Mouse (Mus musculus) limb, embryonic 14.5 days (tissue): Measurements from ENCODE around the gene Sh3bp1. TPM values are rescaled to one million over a fixed set of nuclear protein-coding genes. Genes with fewer than 3 reads are reported as not detected.

ENCODE experiments used
- ATAC-seq: fragments of 200-750 bp; cut with Nextera tagmentation; 2 replicates; pipeline ENCODE4 v1.8.0; 2017; ENCODE audit warnings: low read depth, moderate number of reproducible peaks, moderate TSS enrichment; ENCODE audit not compliant: low FRiP score
- DNase-seq: peaks from one replicate; pipeline ENCODE4 v3.0.0-alpha.2; 2015; ENCODE audit warnings: low spot score
- H3K27ac ChIP-seq: fragments of 300-500 bp; sonication (generic); replicated peaks from 2 replicates; pipeline ENCODE4 v1.5.1; 2014; ENCODE audit warnings: low read depth, mild to moderate bottlenecking, low read length, moderate library complexity, mixed read lengths
- H3K27me3 ChIP-seq: fragments of 300-500 bp; sonication (generic); 2 replicates; pipeline ENCODE4 v1.6.1; 2014; ENCODE audit warnings: low read length, mixed read lengths; ENCODE audit not compliant: control insufficient read depth, insufficient read depth
- H3K36me3 ChIP-seq: fragments of 300-500 bp; sonication (generic); 2 replicates; pipeline ENCODE4 v1.6.1; 2014; ENCODE audit warnings: mild to moderate bottlenecking, low read length, moderate library complexity, mixed read lengths; ENCODE audit not compliant: control insufficient read depth, insufficient read depth
- H3K4me1 ChIP-seq: fragments of 300-500 bp; sonication (generic); 2 replicates; pipeline ENCODE4 v1.6.1; 2014; ENCODE audit warnings: antibody characterized with exemption, low read length, mixed read lengths; ENCODE audit not compliant: control insufficient read depth, insufficient read depth
- H3K4me2 ChIP-seq: fragments of 300-500 bp; sonication (generic); replicated peaks from 2 replicates; pipeline ENCODE4 v1.6.1; 2014; ENCODE audit warnings: low read depth, mild to moderate bottlenecking, low read length, moderate library complexity; ENCODE audit not compliant: severe bottlenecking
- H3K4me3 ChIP-seq: fragments of 300-500 bp; sonication (generic); replicated peaks from 2 replicates; pipeline ENCODE4 v1.5.1; 2014; ENCODE audit warnings: low read length
- H3K9ac ChIP-seq: fragments of 300-500 bp; sonication (generic); 2 replicates; pipeline ENCODE4 v1.6.1; 2014; ENCODE audit warnings: mild to moderate bottlenecking, low read depth, low read length, moderate library complexity; ENCODE audit not compliant: severe bottlenecking
- H3K9me3 ChIP-seq: fragments of 300-500 bp; sonication (generic); 2 replicates; pipeline ENCODE4 v1.6.1; 2016; ENCODE audit warnings: low read length; ENCODE audit not compliant: control insufficient read depth
- POLR2A ChIP-seq: fragments of 200-500 bp; IDR thresholded peaks from 2 replicates; pipeline ENCODE4 v1.8.0; 2012; ENCODE audit warnings: inconsistent platforms, mild to moderate bottlenecking, moderate library complexity, borderline replicate concordance; ENCODE audit not compliant: insufficient read depth, insufficient read length; ENCODE audit errors: extremely low read depth
- WGBS: fragments of 180-500 bp; shearing (Covaris S2); extraction: QIAGEN DNeasy Blood & Tissue Kit; methylation state at CpG from one replicate; pipeline ENCODE4 v1.1.7; 2014; 5-methylcytosine and 5-hydroxymethylcytosine counted together
- polyA plus RNA-seq, 2 experiments: library from polyadenylated mRNA; depleted of rRNA in 1 of 2; stranded (reverse) in 1 of 2; unstranded in 1 of 2; fragments of >200 nt; fragmentation: Nextera tagmentation in 1 of 2; extraction: Ambion mirVana in 1 of 2; gene quantifications; 2 replicates each; pipeline versions ENCODE4 v1.2.1 to v1.2.3; 2012 to 2014

The Sh3bp1 gene
- polyA plus RNA-seq, 2 experiments: 51.7 to 127 TPM

GRCm38 (mm10) chr15:78925129-78925528 lies 25.6 kb downstream of the Sh3bp1 start:
- ATAC-seq (no peak), DNase-seq (no peak)
- H3K9me3 ChIP-seq: no peaks in the 10 kb centered on the region
- no peak overlapping the region for H3K4me3 ChIP-seq
- TF ChIP-seq POLR2A: no peak
- H3K4me1 ChIP-seq: peaks cover 22% of the 10 kb centered on the region
- H3K27me3 ChIP-seq: no peaks in the 10 kb centered on the region
- H3K27ac ChIP-seq: peak overlapping the region; percentile 97
- no peak overlapping the region for H3K4me2 ChIP-seq
- no peak overlapping the region for H3K9ac ChIP-seq
- H3K36me3 ChIP-seq: peaks cover 14% of the 10 kb centered on the region
- WGBS: 41% methylated on average over 8 of the region's 8 CpGs

DNA sequence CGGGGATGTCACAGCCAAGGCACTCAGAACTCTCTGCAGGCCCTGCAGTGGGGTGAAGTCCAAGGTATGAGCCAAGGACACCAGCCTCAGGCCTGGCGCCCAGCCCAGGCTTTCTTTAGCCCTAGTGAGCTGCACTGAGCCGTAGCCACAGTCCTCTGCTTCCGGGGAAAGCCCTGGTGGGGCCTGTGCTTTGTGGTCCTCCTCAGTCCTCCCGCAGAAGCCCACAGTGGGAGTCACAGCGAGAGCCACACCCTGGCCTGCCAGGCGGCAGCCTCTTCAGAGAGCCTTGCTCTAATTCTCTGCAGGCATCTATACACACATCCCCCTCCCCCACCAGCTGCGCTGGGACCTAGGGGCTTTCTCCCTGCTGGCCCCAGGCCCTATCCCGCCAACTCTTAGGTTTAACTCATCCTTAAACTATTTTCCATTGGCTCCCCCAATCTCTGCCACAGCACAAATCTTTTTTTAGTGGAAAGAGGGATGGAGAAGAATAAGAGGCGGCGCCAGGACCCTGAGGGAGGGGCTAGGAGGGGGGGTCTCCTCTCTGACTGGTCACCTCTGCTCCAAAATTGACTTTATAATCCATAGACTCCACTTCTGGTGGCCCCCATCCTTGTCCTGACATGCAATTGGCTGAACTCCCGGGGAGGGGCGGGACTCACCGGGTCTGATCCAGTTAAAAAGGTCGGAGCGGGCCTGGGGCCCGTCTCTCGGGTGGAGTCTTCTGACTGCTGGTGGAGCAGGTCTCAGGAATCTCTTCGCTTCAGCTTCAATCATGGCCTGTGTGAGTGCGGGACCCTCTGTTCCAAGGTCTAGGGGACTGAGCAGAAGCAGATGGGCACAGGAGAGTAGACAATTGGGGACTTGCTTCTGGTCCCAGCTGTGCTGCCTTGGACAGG lies 26.7 kb downstream of the Sh3bp1 start, which contains the start of gene Lgals1:
TSS of gene Lgals1 (plus strand) at position 705 of the 899 bp plus-strand sequence.
- Histone ChIP-seq H3K9me3 (no peaks in the 10 kb centered on the region), H3K4me1 (peaks cover 22% of the 10 kb centered on the region), H3K27ac (peak within 1 kb of the TSS; percentile 97), H3K36me3 (peaks cover 17% of the 10 kb centered on the region), H3K9ac (peak within 1 kb of the TSS; percentile 75), H3K4me2 (peak within 1 kb of the TSS; percentile 94), H3K4me3 (peak within 1 kb of the TSS; percentile 59), H3K27me3 (no peaks in the 10 kb centered on the region)
- 2% methylated on average over 20 of the region's 20 CpGs for WGBS
- ATAC-seq (peak; percentile 91), DNase-seq (peak; percentile 99)
- peak; percentile 99; the same call in 1 of the 2 replicates for TF ChIP-seq POLR2A

DNA sequence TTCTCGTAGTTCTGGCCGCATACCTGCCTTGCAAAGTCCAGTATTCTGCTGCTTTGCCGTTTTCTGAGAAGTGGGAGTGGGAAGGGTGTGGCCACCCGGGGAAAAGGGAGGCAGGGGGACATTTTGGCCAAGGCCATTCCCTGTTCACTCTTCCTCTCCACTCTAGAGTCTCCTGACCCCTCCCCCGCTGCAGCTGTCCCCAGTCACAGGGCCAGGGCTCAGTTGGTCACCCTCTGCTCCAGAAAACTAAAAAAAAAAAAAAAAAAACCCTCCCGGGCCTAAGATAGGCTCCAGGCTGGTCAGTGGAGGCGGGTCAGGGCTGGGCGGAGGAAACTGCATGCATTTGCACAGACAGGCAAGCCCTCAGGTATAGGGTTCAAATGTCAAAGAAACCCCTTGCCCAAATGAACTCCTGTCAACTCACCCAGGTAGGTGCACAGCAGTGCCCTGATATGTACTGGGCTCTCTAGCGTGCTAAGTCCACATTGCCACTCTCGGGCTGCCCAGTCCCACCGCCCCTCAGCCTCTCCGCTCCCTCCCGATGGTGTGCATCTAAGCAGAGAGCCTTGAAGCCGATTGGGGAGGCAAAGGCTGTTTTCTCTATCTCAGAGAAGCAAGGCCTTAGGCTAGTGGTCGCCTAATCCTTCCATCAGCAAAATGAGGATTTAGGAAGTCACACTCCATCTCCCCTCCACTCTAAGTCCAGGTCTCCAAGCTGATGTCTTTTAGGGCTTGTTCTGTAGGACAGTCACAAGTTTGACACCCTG lies 27.6 kb downstream of the Sh3bp1 start:
- no peaks in the 10 kb centered on the region for H3K9me3 ChIP-seq
- H3K27ac ChIP-seq: peak overlapping the region; percentile 89
- peaks cover 17% of the 10 kb centered on the region for H3K36me3 ChIP-seq
- peak overlapping the region; percentile 75 for H3K9ac ChIP-seq
- H3K4me3 ChIP-seq: peak overlapping the region; percentile 59
- TF ChIP-seq POLR2A: no peak
- H3K4me2 ChIP-seq: peak overlapping the region; percentile 94
- H3K27me3 ChIP-seq: no peaks in the 10 kb centered on the region
- DNase-seq (no peak), ATAC-seq (no peak)
- peaks cover 22% of the 10 kb centered on the region for H3K4me1 ChIP-seq
- WGBS: 16% methylated on average over 13 of the region's 15 CpGs

- H3K9me3 ChIP-seq: no peaks in the 10 kb centered on the region
- ATAC-seq (peak; percentile 66), DNase-seq (peak; percentile 93)
- H3K9ac ChIP-seq: peak overlapping the region; percentile 75
- no peak for TF ChIP-seq POLR2A
- WGBS: 1% methylated on average over 27 of the region's 35 CpGs
- peak overlapping the region; percentile 89 for H3K27ac ChIP-seq
- H3K36me3 ChIP-seq: peaks cover 17% of the 10 kb centered on the region
- peaks cover 22% of the 10 kb centered on the region for H3K4me1 ChIP-seq
- H3K4me3 ChIP-seq: peak overlapping the region; percentile 59
- H3K4me2 ChIP-seq: peak overlapping the region; percentile 94
- no peaks in the 10 kb centered on the region for H3K27me3 ChIP-seq
Measured at GRCm38 (mm10) chr15:78927788-78928457, 28.4 kb downstream of the Sh3bp1 start.

- peaks cover 19% of the 10 kb centered on the region for H3K4me1 ChIP-seq
- TF ChIP-seq POLR2A: no peak
- ATAC-seq: no peak
- no peaks in the 10 kb centered on the region for H3K9me3 ChIP-seq
- H3K27ac ChIP-seq: peak overlapping the region; percentile 89
- no peaks in the 10 kb centered on the region for H3K27me3 ChIP-seq
- WGBS: 46% methylated on average over 7 of the region's 8 CpGs
- peaks cover 17% of the 10 kb centered on the region for H3K36me3 ChIP-seq
- peak overlapping the region; percentile 94 for H3K4me2 ChIP-seq
- H3K4me3 ChIP-seq: peak overlapping the region; percentile 59
- no peak for DNase-seq
- peak overlapping the region; percentile 75 for H3K9ac ChIP-seq
Measured at GRCm38 (mm10) chr15:78928539-78928938, 29.0 kb downstream of the Sh3bp1 start.
